Mouse (Mus musculus): ENCODE data around the gene Stpg4.

- no peak for TF ChIP-seq CTCF (IDR thresholded peaks at IDR 0.05; ENCODE audit: low read depth, low read length)
- no peak for TF ChIP-seq GATA1 (IDR thresholded peaks at IDR 0.05; ENCODE audit: borderline replicate concordance, low read length)
- TF ChIP-seq TAL1 (conservative IDR thresholded peaks at IDR 0.05; ENCODE audit: low read depth, low read length): no peak
- no peak for TF ChIP-seq GATA2 (IDR thresholded peaks at IDR 0.05; ENCODE audit: borderline replicate concordance, low read depth, low read length)
- TF ChIP-seq POLR2AphosphoS5 (IDR thresholded peaks at IDR 0.05; ENCODE audit: insufficient replicate concordance, low read depth, low read length): no peak
Measured at GRCm38 (mm10) chr17:87432743-87433142, 5.2 kb upstream of the Stpg4 start.

Measured in G1E (cell line).